Mouse (Mus musculus): ENCODE data around the gene Wdr44. TPM values are rescaled to one million over a fixed set of nuclear protein-coding genes. Genes with fewer than 3 reads are reported as not detected.

Wdr44 gene
- polyA plus RNA-seq, 1 experiment from 2014 or later = 9.6 TPM

GRCm38 (mm10) chrX:23840921-23841320, 148.1 kb downstream of the Wdr44 start:
- Histone ChIP-seq H3K27me3 (ENCODE audit: control insufficient read depth, insufficient read depth, low read length) (no peaks in the 10 kb centered on the region), H3K4me3 (ENCODE audit: control insufficient read depth in 1 of 2, insufficient read depth in 1 of 2, low read depth in 1 of 2, low read length in 2 of 2) (no peak overlapping the region), H3K9me3 (ENCODE audit: control insufficient read depth, low read length) (no peaks in the 10 kb centered on the region), H3K36me3 (ENCODE audit: control insufficient read depth, insufficient read depth, low read length) (no peaks in the 10 kb centered on the region), H3K27ac (replicated peaks in 1 of 2; ENCODE audit: control insufficient read depth in 1 of 2, insufficient read depth in 1 of 2, low read depth in 2 of 2, low read length in 2 of 2) (no peak overlapping the region), H3K4me2 (ENCODE audit: low read length) (no peak overlapping the region), H3K9ac (ENCODE audit: low read length) (no peak overlapping the region), H3K4me1 (ENCODE audit: control insufficient read depth in 2 of 2, insufficient read depth in 2 of 2, low read length in 2 of 2) (no peaks in the 10 kb centered on the region)
- no peak for ATAC-seq (ENCODE audit: insufficient number of reproducible peaks, insufficient read depth, low FRiP score, low read depth)
- 74% methylated on average over 1 of the region's 1 CpGs for WGBS

Other genes with a start within 250 kb of the Wdr44 start
- gene Gm4907, start 189.5 kb downstream of the Wdr44 start, polyA plus RNA-seq (2014; fragmentation: Nextera tagmentation; extraction: Ambion mirVana) = not detected in 2 replicates

Data from heart, embryonic 14.5 days (tissue).